Mouse (Mus musculus) thymus, adult 2 months (tissue): ENCODE measurements around the gene Lrrc4c.

ENCODE experiments used
- CTCF ChIP-seq: fragments of 200-500 bp; IDR thresholded peaks from 2 replicates; pipeline ENCODE4 v1.5.1; 2012; ENCODE audit warnings: mild to moderate bottlenecking, control low read depth, low read length, moderate library complexity, borderline replicate concordance; ENCODE audit not compliant: control insufficient read depth, poor library complexity, insufficient read depth; ENCODE audit errors: extremely low read depth
- POLR2A ChIP-seq: fragments of 200-500 bp; IDR thresholded peaks from 2 replicates; pipeline ENCODE4 v1.6.1; 2012; ENCODE audit warnings: mild to moderate bottlenecking, low read length, control low read depth, moderate library complexity; ENCODE audit not compliant: control insufficient read depth, poor library complexity, insufficient read depth; ENCODE audit errors: extremely low read depth

GRCm38 (mm10) chr2:97097965-97098364, 780.0 kb downstream of the Lrrc4c start:
- TF ChIP-seq CTCF (no peak), POLR2A (no peak)
